Mouse (Mus musculus) neural tube, embryonic 11.5 days (tissue): ENCODE data around the gene Sept11. TPM values are rescaled to one million over a fixed set of nuclear protein-coding genes. Genes with fewer than 3 reads are reported as not detected.

ENCODE experiments used
- ATAC-seq: fragments of 200-750 bp; cut with Nextera tagmentation; 2 replicates; pipeline ENCODE4 v1.8.0; 2017; ENCODE audit warnings: moderate number of reproducible peaks, mild to moderate bottlenecking, moderate TSS enrichment, moderate library complexity; ENCODE audit not compliant: insufficient read depth, low FRiP score, low TSS enrichment
- DNase-seq: peaks from one replicate; pipeline ENCODE4 v3.0.0-alpha.2; 2015; ENCODE audit warnings: low spot score
- H3K27ac ChIP-seq: fragments of 300-500 bp; sonication (generic); 2 replicates; pipeline ENCODE4 v1.5.1; 2014; ENCODE audit warnings: low read depth, mild to moderate bottlenecking, low read length
- H3K27me3 ChIP-seq: fragments of 300-500 bp; sonication (generic); 2 replicates; pipeline ENCODE4 v1.6.1; 2014; ENCODE audit warnings: mild to moderate bottlenecking, low read length, mixed read lengths; ENCODE audit not compliant: control insufficient read depth, insufficient read depth
- H3K36me3 ChIP-seq: fragments of 300-500 bp; sonication (generic); 2 replicates; pipeline ENCODE4 v1.6.1; 2014; ENCODE audit warnings: mild to moderate bottlenecking, low read length, moderate library complexity, mixed read lengths; ENCODE audit not compliant: control insufficient read depth, insufficient read depth
- H3K4me1 ChIP-seq: fragments of 300-500 bp; sonication (generic); 2 replicates; pipeline ENCODE4 v1.6.1; 2014; ENCODE audit warnings: low read length, mixed read lengths; ENCODE audit not compliant: control insufficient read depth, insufficient read depth
- H3K4me2 ChIP-seq: fragments of 300-500 bp; sonication (generic); 2 replicates; pipeline ENCODE4 v1.6.1; 2014; ENCODE audit warnings: low read depth, mild to moderate bottlenecking, moderate library complexity
- H3K4me3 ChIP-seq: fragments of 300-500 bp; sonication (generic); 2 replicates; pipeline ENCODE4 v1.5.1; 2014; ENCODE audit warnings: low read depth, low read length
- H3K9ac ChIP-seq: fragments of 300-500 bp; sonication (generic); 2 replicates; pipeline ENCODE4 v1.6.1; 2014; ENCODE audit warnings: mild to moderate bottlenecking, low read length
- H3K9me3 ChIP-seq: fragments of 300-500 bp; sonication (generic); 2 replicates; pipeline ENCODE4 v1.6.1; 2016; ENCODE audit warnings: low read length; ENCODE audit not compliant: control insufficient read depth
- WGBS: fragments of 180-500 bp; shearing (Covaris S2); extraction: QIAGEN DNeasy Blood & Tissue Kit; methylation state at CpG from one replicate; pipeline ENCODE4 v1.1.7; 2014; 5-methylcytosine and 5-hydroxymethylcytosine counted together
- polyA plus RNA-seq: library from polyadenylated mRNA; unstranded; fragments of >200 nt; fragmentation: Nextera tagmentation; extraction: Ambion mirVana; gene quantifications from 2 replicates; pipeline ENCODE4 v1.2.1, GENCODE M21; 2014

Sept11 gene
- polyA plus RNA-seq, 1 experiment from 2014 or later = 276 TPM

- no peaks in the 10 kb centered on the region for H3K27me3 ChIP-seq
- no peak overlapping the region for H3K4me2 ChIP-seq
- ATAC-seq (0 out of 2 replicates have a peak, but pooled peaks have one; percentile 20), DNase-seq (no peak)
- H3K27ac ChIP-seq = peak overlapping the region; percentile 72
- H3K9ac ChIP-seq = no peak overlapping the region
- no peaks in the 10 kb centered on the region for H3K36me3 ChIP-seq
- no peaks in the 10 kb centered on the region for H3K9me3 ChIP-seq
- no peak overlapping the region for H3K4me3 ChIP-seq
- WGBS = 29% methylated on average over 3 of the region's 3 CpGs
- peaks cover 69% of the 10 kb centered on the region for H3K4me1 ChIP-seq
These were observed 34.5 kb downstream of the Sept11 start for GRCm38 (mm10) chr5:93127722-93128121.

GRCm38 (mm10) chr5:93128765-93129164 lies 35.5 kb downstream of the Sept11 start:
- Histone ChIP-seq H3K27ac (no peak overlapping the region), H3K4me1 (peaks cover 76% of the 10 kb centered on the region), H3K4me3 (no peak overlapping the region), H3K27me3 (no peaks in the 10 kb centered on the region), H3K9me3 (no peaks in the 10 kb centered on the region), H3K36me3 (no peaks in the 10 kb centered on the region), H3K9ac (no peak overlapping the region), H3K4me2 (no peak overlapping the region)
- DNase-seq (no peak), ATAC-seq (no peak)
- 70% methylated on average over 3 of the region's 3 CpGs for WGBS

GRCm38 (mm10) chr5:93129953-93130352 lies 36.7 kb downstream of the Sept11 start:
- no peak overlapping the region for H3K4me2 ChIP-seq
- no peaks in the 10 kb centered on the region for H3K9me3 ChIP-seq
- H3K4me3 ChIP-seq = no peak overlapping the region
- H3K4me1 ChIP-seq = peaks cover 83% of the 10 kb centered on the region
- ATAC-seq (no peak), DNase-seq (peak; percentile 47)
- H3K27me3 ChIP-seq = no peaks in the 10 kb centered on the region
- 13% methylated on average over 4 of the region's 4 CpGs for WGBS
- no peaks in the 10 kb centered on the region for H3K36me3 ChIP-seq
- no peak overlapping the region for H3K27ac ChIP-seq
- no peak overlapping the region for H3K9ac ChIP-seq

- no peaks in the 10 kb centered on the region for H3K36me3 ChIP-seq
- ATAC-seq = no peak
These were observed 38.2 kb downstream of the Sept11 start for GRCm38 (mm10) chr5:93131401-93131800.

GRCm38 (mm10) chr5:93133445-93134244 lies 40.4 kb downstream of the Sept11 start:
- DNase-seq = no peak
- peak; percentile 60 for ATAC-seq
- H3K9me3 ChIP-seq = no peaks in the 10 kb centered on the region
- H3K27me3 ChIP-seq = no peaks in the 10 kb centered on the region
- 15% methylated on average over 10 of the region's 10 CpGs for WGBS
- H3K9ac ChIP-seq = 0 out of 2 replicates have a peak overlapping the region, but pooled peaks have one; percentile 7
- peak overlapping the region; percentile 65 for H3K27ac ChIP-seq
- H3K4me1 ChIP-seq = peaks cover 54% of the 10 kb centered on the region
- no peaks in the 10 kb centered on the region for H3K36me3 ChIP-seq
- H3K4me2 ChIP-seq = peak overlapping the region; percentile 24; the same call in 1 of the 2 replicates
- H3K4me3 ChIP-seq = no peak overlapping the region

More at GRCm38 (mm10) chr5:93131401-93131800, 38.2 kb downstream of the Sept11 start:
- Histone ChIP-seq H3K4me3 (no peak overlapping the region), H3K4me1 (peaks cover 77% of the 10 kb centered on the region), H3K27ac (no peak overlapping the region), H3K27me3 (no peaks in the 10 kb centered on the region), H3K4me2 (no peak overlapping the region), H3K9ac (no peak overlapping the region), H3K9me3 (no peaks in the 10 kb centered on the region)
- DNase-seq = no peak
- WGBS = 61% methylated on average over 4 of the region's 4 CpGs

GRCm38 (mm10) chr5:93135368-93136107 lies 42.3 kb downstream of the Sept11 start:
- DNase-seq (no peak), ATAC-seq (no peak)
- Histone ChIP-seq H3K4me1 (peaks cover 37% of the 10 kb centered on the region), H3K9me3 (no peaks in the 10 kb centered on the region), H3K27me3 (no peaks in the 10 kb centered on the region), H3K4me3 (no peak overlapping the region), H3K27ac (0 out of 2 replicates have a peak overlapping the region, but pooled peaks have one; percentile 10), H3K36me3 (no peaks in the 10 kb centered on the region), H3K9ac (no peak overlapping the region), H3K4me2 (no peak overlapping the region)
- 77% methylated on average over 10 of the region's 10 CpGs for WGBS

GRCm38 (mm10) chr5:93136956-93137586 lies 43.8 kb downstream of the Sept11 start:
- Histone ChIP-seq H3K4me1 (peaks cover 22% of the 10 kb centered on the region), H3K27ac (no peak overlapping the region), H3K4me3 (no peak overlapping the region), H3K36me3 (peaks cover 4% of the 10 kb centered on the region; the same call in 1 of the 2 replicates), H3K9me3 (no peaks in the 10 kb centered on the region), H3K27me3 (no peaks in the 10 kb centered on the region), H3K9ac (no peak overlapping the region), H3K4me2 (no peak overlapping the region)
- no peak for ATAC-seq
- 78% methylated on average over 5 of the region's 5 CpGs for WGBS
- no peak for DNase-seq

GRCm38 (mm10) chr5:93139350-93139749 lies 46.1 kb downstream of the Sept11 start:
- peaks cover 3% of the 10 kb centered on the region; the same call in 1 of the 2 replicates for H3K4me1 ChIP-seq
- 91% methylated on average over 9 of the region's 9 CpGs for WGBS
- no peak overlapping the region for H3K9ac ChIP-seq
- no peaks in the 10 kb centered on the region for H3K9me3 ChIP-seq
- DNase-seq = no peak
- H3K4me3 ChIP-seq = no peak overlapping the region
- H3K36me3 ChIP-seq = peaks cover 4% of the 10 kb centered on the region; the same call in 1 of the 2 replicates
- H3K27me3 ChIP-seq = no peaks in the 10 kb centered on the region
- no peak for ATAC-seq
- no peak overlapping the region for H3K4me2 ChIP-seq
- H3K27ac ChIP-seq = no peak overlapping the region
